Mouse (Mus musculus) layer of hippocampus, adult 2 months (tissue): ENCODE measurements around the gene Tmem222. TPM values are rescaled to one million over a fixed set of nuclear protein-coding genes. Genes with fewer than 3 reads are reported as not detected.

Source experiments
- DNase-seq, 2 experiments: peaks; one replicate each; pipeline ENCODE4 v3.0.0; 2022; ENCODE audit warnings: low spot score in 2 of 2
- H3K27ac ChIP-seq: fragments of 200-600 bp; 2 replicates; pipeline ENCODE4 v1.8.1; 2022
- H3K4me3 ChIP-seq: fragments of 200-600 bp; 2 replicates; pipeline ENCODE4 v1.8.1; 2022; ENCODE audit warnings: mild to moderate bottlenecking
- CTCF ChIP-seq: fragments of 200-600 bp; conservative IDR thresholded peaks from 2 replicates; pipeline ENCODE4 v1.8.1; 2022; ENCODE audit warnings: antibody characterized with exemption, mild to moderate bottlenecking, moderate library complexity
- total RNA-seq, 2 experiments: library from RNA; stranded (reverse); gene quantifications; 2 replicates each; pipeline ENCODE4 v1.2.3; 2021

The Tmem222 gene
- total RNA-seq, 2 experiments from 2014 or later, result 89.1 to 94.4 TPM

- no peak for DNase-seq
- TF ChIP-seq CTCF, result peak; percentile 93
- H3K27ac ChIP-seq, result no peak overlapping the region
- H3K4me3 ChIP-seq, result no peak overlapping the region
These were observed 60.0 kb downstream of the Tmem222 start for GRCm38 (mm10) chr4:133217641-133218040.

Other genes starting within 250 kb of the Tmem222 start
- 10 to 100 TPM; 32.0 to 33.1 TPM for gene Wasf2, start 147.3 kb downstream of the Tmem222 start, total RNA-seq
- 1 to 10 TPM; 2.3 to 4.2 TPM for gene Cd164l2, start 65.7 kb downstream of the Tmem222 start, total RNA-seq
- 1 to 10 TPM; 5.0 to 5.3 TPM for gene Gpr3, start 65.3 kb downstream of the Tmem222 start, total RNA-seq
- gene Map3k6, start 37.0 kb downstream of the Tmem222 start, total RNA-seq, result 10 to 100 TPM in 1 of 2 experiments, 1 to 10 TPM in 1; 5.8 to 10.5 TPM
- under 1 TPM; 0.20 to 0.34 TPM for gene Sytl1, start 14.7 kb downstream of the Tmem222 start, total RNA-seq
- 10 to 100 TPM; 78.8 to 82.5 TPM for gene Wdtc1, start 75.7 kb upstream of the Tmem222 start, total RNA-seq
- 10 to 100 TPM; 59.1 to 63.4 TPM for gene Slc9a1, start 91.9 kb upstream of the Tmem222 start, total RNA-seq
- gene Tent5b, start 202.3 kb upstream of the Tmem222 start, total RNA-seq, result not detected
- gene Trnp1, start 220.8 kb upstream of the Tmem222 start, total RNA-seq, result 100 to 1,000 TPM; 154 to 165 TPM
- under 1 TPM in 1 of 2 experiments, not detected in 1; 0.34 TPM for gene Kdf1, start 241.2 kb upstream of the Tmem222 start, total RNA-seq